Mouse (Mus musculus) hindbrain, embryonic 12.5 days (tissue): Measurements from ENCODE around the gene Mmp7. TPM values are rescaled to one million over a fixed set of nuclear protein-coding genes. Genes with fewer than 3 reads are reported as not detected.

Source experiments
- polyA plus RNA-seq: library from polyadenylated mRNA; unstranded; fragments of >200 nt; fragmentation: Nextera tagmentation; extraction: Ambion mirVana; gene quantifications from 2 replicates; pipeline ENCODE4 v1.2.1, GENCODE M21; 2016

Mmp7 gene
- polyA plus RNA-seq, 1 experiment from 2014 or later, result not detected

Other genes with a start within 250 kb of the Mmp7 start
- gene Mmp3, start 246.3 kb upstream of the Mmp7 start, polyA plus RNA-seq, result not detected in 2 replicates
- gene Mmp10, start 189.7 kb upstream of the Mmp7 start, polyA plus RNA-seq, result not detected in 2 replicates
- 0.27 TPM in 1 of 2 replicates, not detected in the other for gene Mmp8, start 133.6 kb upstream of the Mmp7 start, polyA plus RNA-seq
- gene Mmp27, start 120.7 kb upstream of the Mmp7 start, polyA plus RNA-seq, result not detected in 2 replicates
- gene Mmp20, start 63.9 kb upstream of the Mmp7 start, polyA plus RNA-seq, result not detected in 2 replicates
- 80.1 and 84.2 TPM in 2 replicates for gene Tmem123, start 72.0 kb downstream of the Mmp7 start, polyA plus RNA-seq
- 45.5 and 47.2 TPM in 2 replicates for gene Birc2, start 145.0 kb downstream of the Mmp7 start, polyA plus RNA-seq
- 4.7 and 5.3 TPM in 2 replicates for gene Birc3, start 181.1 kb downstream of the Mmp7 start, polyA plus RNA-seq